Mouse (Mus musculus) liver, postnatal 0 days (tissue): ENCODE results near the gene Zpbp2.

ENCODE experiments used
- CTCF ChIP-seq: sonication (generic); IDR thresholded peaks from 2 replicates; pipeline ENCODE4 v1.5.1; 2016; ENCODE audit warnings: antibody characterized with exemption, low read depth
- EP300 ChIP-seq: IDR thresholded peaks from 2 replicates; pipeline ENCODE4 v1.6.1; 2016; ENCODE audit warnings: antibody characterized with exemption, low read depth, mild to moderate bottlenecking

DNA sequence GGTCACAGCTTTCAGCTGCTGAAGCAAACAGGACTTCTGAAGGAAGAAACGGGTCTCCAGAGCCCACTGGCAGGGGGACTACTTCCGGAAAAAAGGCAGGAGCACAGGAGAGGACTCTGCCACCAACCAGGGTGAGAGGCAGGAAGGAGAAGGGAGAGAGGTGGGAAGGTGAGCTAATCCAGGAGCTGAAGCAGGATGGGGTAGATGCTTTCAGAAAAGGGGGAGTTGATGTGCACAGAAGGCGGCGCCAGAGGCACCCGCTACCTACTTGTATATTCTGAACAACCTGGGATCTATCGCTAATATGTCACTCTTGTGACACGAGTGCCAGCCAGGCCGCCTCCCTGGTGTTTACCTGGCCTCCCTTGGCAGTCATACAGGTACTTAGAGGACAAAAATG, 47.1 kb downstream of the Zpbp2 start, which contains the start of gene Lrrc3c:
- TF ChIP-seq CTCF: no peak
- TF ChIP-seq EP300: no peak
